Mouse (Mus musculus): Measurements from ENCODE around the gene Gm5142. TPM values are rescaled to one million over a fixed set of nuclear protein-coding genes. Genes with fewer than 3 reads are reported as not detected.

Gene Gm5142
- total and polyA plus RNA-seq, 3 experiments, result not detected

GRCm38 (mm10) chr14:59114281-59114680, 64.3 kb downstream of the Gm5142 start (continued):
- no peak for TF ChIP-seq MYC (IDR thresholded peaks at IDR 0.05; ENCODE audit: low read depth, low read length)
- no peak for TF ChIP-seq POLR2AphosphoS5 (IDR thresholded peaks at IDR 0.05; ENCODE audit: borderline replicate concordance, low read depth, low read length)
- TF ChIP-seq MYB (IDR thresholded peaks at IDR 0.05; ENCODE audit: low read depth, low read length), result no peak
- TF ChIP-seq RCOR1 (IDR thresholded peaks at IDR 0.05; ENCODE audit: low read depth, low read length), result no peak
- TF ChIP-seq NELFE (IDR thresholded peaks at IDR 0.05; ENCODE audit: low read depth, low read length), result no peak
- no peak for TF ChIP-seq USF1 (IDR thresholded peaks at IDR 0.05; ENCODE audit: low read depth, low read length)
- TF ChIP-seq MAZ (IDR thresholded peaks at IDR 0.05; ENCODE audit: low read depth, low read length), result no peak
- peak; percentile 81 for TF ChIP-seq RAD21 (IDR thresholded peaks at IDR 0.05; ENCODE audit: low read depth, low read length)
- no peak for TF ChIP-seq MAX (IDR thresholded peaks at IDR 0.05; ENCODE audit: low read length)
- no peak for TF ChIP-seq ELF1 (IDR thresholded peaks at IDR 0.05; ENCODE audit: low read depth, low read length)
- TF ChIP-seq MAFK (IDR thresholded peaks at IDR 0.05; ENCODE audit: borderline replicate concordance, low read depth, low read length), result no peak
- TF ChIP-seq POLR2A (IDR thresholded peaks at IDR 0.05; ENCODE audit: control insufficient read depth in 1 of 2, insufficient read depth in 1 of 2, low read depth in 1 of 2, low read length in 2 of 2, poor library complexity in 1 of 2), result no peak
- TF ChIP-seq ZMIZ1 (IDR thresholded peaks at IDR 0.05; ENCODE audit: low read depth, low read length), result no peak
- TF ChIP-seq CTCF (IDR thresholded peaks at IDR 0.05 in 2 of 3, conservative IDR thresholded peaks at IDR 0.05 in 1 of 3; ENCODE audit: control insufficient read depth in 1 of 3, insufficient read depth in 1 of 3, low read depth in 2 of 3, low read length in 3 of 3, poor library complexity in 1 of 3, severe bottlenecking in 1 of 3), result peak in 2 of 3 experiments; percentile 29 to 53; a peak in 3 of 6 replicates
- no peak for TF ChIP-seq CHD1 (IDR thresholded peaks at IDR 0.05; ENCODE audit: low read depth, low read length)
- no peak for TF ChIP-seq USF2 (IDR thresholded peaks at IDR 0.05; ENCODE audit: borderline replicate concordance in 1 of 2, insufficient read depth in 1 of 2, low read depth in 1 of 2, low read length in 2 of 2)
- no peak for TF ChIP-seq ETS1 (IDR thresholded peaks at IDR 0.05; ENCODE audit: low read depth, low read length)
- TF ChIP-seq BHLHE40 (IDR thresholded peaks at IDR 0.05; ENCODE audit: borderline replicate concordance, low read depth, low read length), result no peak

Other genes with a start within 250 kb of the Gm5142 start
- not detected in 2 replicates for gene 1700129C05Rik, start 35.9 kb downstream of the Gm5142 start, total RNA-seq (2012; rRNA removed)
- not detected for gene 1700129C05Rik, start 35.9 kb downstream of the Gm5142 start, polyA plus RNA-seq (2012; ENCODE audit: insufficient read depth in 1 of 2, insufficient read length in 2 of 2, low read depth in 1 of 2, low replicate concordance in 2 of 2, missing spikeins in 1 of 2)
- 4.4 and 4.5 TPM in 2 replicates for gene Rcbtb1, start 22.5 kb upstream of the Gm5142 start, total RNA-seq (2012; rRNA removed)
- gene Rcbtb1, start 22.5 kb upstream of the Gm5142 start, polyA plus RNA-seq (2012; ENCODE audit: insufficient read depth in 1 of 2, insufficient read length in 2 of 2, low read depth in 1 of 2, low replicate concordance in 2 of 2, missing spikeins in 1 of 2), result 1 to 10 TPM in 1 of 2 experiments, not detected in 1; 6.7 TPM
- not detected in 2 replicates for gene Gm6904, start 81.5 kb upstream of the Gm5142 start, total RNA-seq (2012; rRNA removed)
- gene Gm6904, start 81.5 kb upstream of the Gm5142 start, polyA plus RNA-seq (2012; ENCODE audit: insufficient read depth in 1 of 2, insufficient read length in 2 of 2, low read depth in 1 of 2, low replicate concordance in 2 of 2, missing spikeins in 1 of 2), result not detected
- gene Phf11a, start 118.8 kb upstream of the Gm5142 start, total RNA-seq (2012; rRNA removed), result not detected in 2 replicates
- gene Phf11a, start 118.8 kb upstream of the Gm5142 start, polyA plus RNA-seq (2012; ENCODE audit: insufficient read depth in 1 of 2, insufficient read length in 2 of 2, low read depth in 1 of 2, low replicate concordance in 2 of 2, missing spikeins in 1 of 2), result under 1 TPM in 1 of 2 experiments, not detected in 1; 0.25 TPM
- gene Phf11b, start 162.6 kb upstream of the Gm5142 start, total RNA-seq (2012; rRNA removed), result not detected in 2 replicates
- under 1 TPM in 1 of 2 experiments, not detected in 1; 0.35 TPM for gene Phf11b, start 162.6 kb upstream of the Gm5142 start, polyA plus RNA-seq (2012; ENCODE audit: insufficient read depth in 1 of 2, insufficient read length in 2 of 2, low read depth in 1 of 2, low replicate concordance in 2 of 2, missing spikeins in 1 of 2)
- gene Phf11d, start 186.7 kb upstream of the Gm5142 start, total RNA-seq (2012; rRNA removed), result 5.6 and 6.2 TPM in 2 replicates
- 10 to 100 TPM in 1 of 2 experiments, not detected in 1; 19.5 TPM for gene Phf11d, start 186.7 kb upstream of the Gm5142 start, polyA plus RNA-seq (2012; ENCODE audit: insufficient read depth in 1 of 2, insufficient read length in 2 of 2, low read depth in 1 of 2, low replicate concordance in 2 of 2, missing spikeins in 1 of 2)
- gene Phf11c, start 216.6 kb upstream of the Gm5142 start, total RNA-seq (2012; rRNA removed), result 0.92 and 1.0 TPM in 2 replicates
- 1 to 10 TPM in 1 of 2 experiments, not detected in 1; 1.2 TPM for gene Phf11c, start 216.6 kb upstream of the Gm5142 start, polyA plus RNA-seq (2012; ENCODE audit: insufficient read depth in 1 of 2, insufficient read length in 2 of 2, low read depth in 1 of 2, low replicate concordance in 2 of 2, missing spikeins in 1 of 2)

Data from MEL (cell line).